Mouse (Mus musculus): ENCODE data around the gene Snapc2. TPM values are rescaled to one million over a fixed set of nuclear protein-coding genes. Genes with fewer than 3 reads are reported as not detected.

The Snapc2 gene
- total and polyA plus RNA-seq, 3 experiments = 22.4 to 30.8 (median 30.0) TPM

- Histone ChIP-seq H3K9ac (ENCODE audit: insufficient read depth, low read depth) (no peak within 1 kb of the TSS), H3K4me3 (replicated peaks in 1 of 3; ENCODE audit: low read depth in 2 of 3, low read length in 2 of 3, poor library complexity in 1 of 3) (no peak within 1 kb of the TSS), H3K4me1 (ENCODE audit: control insufficient read depth in 1 of 2, insufficient read depth in 2 of 2) (peaks cover 0 to 4% of the 10 kb centered on the region in 2 experiments; a peak in 1 of 4 replicates), H3K4me2 (ENCODE audit: insufficient read depth, low read depth, poor library complexity, severe bottlenecking) (no peak within 1 kb of the TSS), H3K79me2 (replicated peaks; ENCODE audit: control insufficient read depth, extremely low read depth, insufficient read depth, poor library complexity, severe bottlenecking) (no peaks in the 10 kb centered on the region), H3K9me3 (replicated peaks; ENCODE audit: low read length) (no peaks in the 10 kb centered on the region), H3K27me3 (replicated peaks) (peaks cover 16% of the 10 kb centered on the region), H3K27ac (ENCODE audit: insufficient read depth, low read depth) (no peak within 1 kb of the TSS), H3K36me3 (replicated peaks in 1 of 2; ENCODE audit: control insufficient read depth in 1 of 2, insufficient read depth in 1 of 2, low read length in 1 of 2) (no peaks in the 10 kb centered on the region)
- DNase-seq (ENCODE audit: extremely low read depth) = no peak
- dilution Hi-C loops (cut with MboI; ENCODE audit: extremely low pct_ligation_motif_present, extremely low pct_unique_long_range_greater_than_20kb, low sequenced_read_pairs) (no loop called here), in situ Hi-C loops (cut with MboI; ENCODE audit: low pct_ligation_motif_present, low pct_unique_long_range_greater_than_20kb, low sequenced_read_pairs) (no loop called here)
- TF ChIP-seq UBTF (IDR thresholded peaks at IDR 0.05; ENCODE audit: low read depth, low read length) = no peak
- TF ChIP-seq JUND (conservative IDR thresholded peaks at IDR 0.05; ENCODE audit: low read depth, low read length) = no peak
- TF ChIP-seq BHLHE40 (IDR thresholded peaks at IDR 0.05; ENCODE audit: low read depth, low read length) = no peak
- no peak for TF ChIP-seq JUN (IDR thresholded peaks at IDR 0.05; ENCODE audit: insufficient read depth, low read depth, low read length)
- TF ChIP-seq CHD1 (IDR thresholded peaks at IDR 0.05; ENCODE audit: low read depth, low read length) = no peak
- no peak for TF ChIP-seq POLR2AphosphoS2 (IDR thresholded peaks at IDR 0.05; ENCODE audit: low read depth, low read length)
- no peak for TF ChIP-seq ETS1 (conservative IDR thresholded peaks at IDR 0.05; ENCODE audit: low read depth, low read length)
- no peak for TF ChIP-seq IRF4 (IDR thresholded peaks at IDR 0.05; ENCODE audit: low read depth, low read length)
- TF ChIP-seq PAX5 (IDR thresholded peaks at IDR 0.05; ENCODE audit: low read length) = no peak
- TF ChIP-seq NRF1 (IDR thresholded peaks at IDR 0.05; ENCODE audit: low read depth, low read length) = no peak
- no peak for TF ChIP-seq USF1 (IDR thresholded peaks at IDR 0.05; ENCODE audit: low read depth, low read length)
- TF ChIP-seq TBP (conservative IDR thresholded peaks at IDR 0.05; ENCODE audit: low read depth, low read length) = no peak
- TF ChIP-seq ZNF384 (IDR thresholded peaks at IDR 0.05; ENCODE audit: low read depth, low read length) = no peak
- TF ChIP-seq USF2 (conservative IDR thresholded peaks at IDR 0.05; ENCODE audit: low read depth, low read length) = no peak
- no peak for TF ChIP-seq MEF2A (IDR thresholded peaks at IDR 0.05; ENCODE audit: borderline replicate concordance, low read depth, low read length)
- TF ChIP-seq CHD2 (IDR thresholded peaks at IDR 0.05; ENCODE audit: low read length) = no peak
- no peak for TF ChIP-seq RAD21 (IDR thresholded peaks at IDR 0.05; ENCODE audit: low read depth, low read length)
- TF ChIP-seq MAFK (IDR thresholded peaks at IDR 0.05; ENCODE audit: insufficient replicate concordance, low read length) = no peak
- no peak for TF ChIP-seq SIN3A (IDR thresholded peaks at IDR 0.05; ENCODE audit: low read length)
Measured at GRCm38 (mm10) chr8:4226739-4227347, 26.0 kb upstream of the Snapc2 start, which contains the start of gene Lrrc8e. TSS of gene Lrrc8e (plus strand) at chr8:4226827.

GRCm38 (mm10) chr8:4227919-4228318 lies 25.0 kb upstream of the Snapc2 start:
- Histone ChIP-seq H3K9me3 (replicated peaks; ENCODE audit: low read length) (no peaks in the 10 kb centered on the region), H3K79me2 (replicated peaks; ENCODE audit: control insufficient read depth, extremely low read depth, insufficient read depth, poor library complexity, severe bottlenecking) (no peaks in the 10 kb centered on the region), H3K9ac (ENCODE audit: insufficient read depth, low read depth) (no peak overlapping the region), H3K4me3 (replicated peaks in 1 of 3; ENCODE audit: low read depth in 2 of 3, low read length in 2 of 3, poor library complexity in 1 of 3) (no peak overlapping the region), H3K27ac (ENCODE audit: insufficient read depth, low read depth) (no peak overlapping the region), H3K4me1 (ENCODE audit: control insufficient read depth in 1 of 2, insufficient read depth in 2 of 2) (peaks cover 0 to 4% of the 10 kb centered on the region in 2 experiments; a peak in 1 of 4 replicates), H3K27me3 (replicated peaks) (peaks cover 18% of the 10 kb centered on the region), H3K4me2 (ENCODE audit: insufficient read depth, low read depth, poor library complexity, severe bottlenecking) (no peak overlapping the region), H3K36me3 (replicated peaks in 1 of 2; ENCODE audit: control insufficient read depth in 1 of 2, insufficient read depth in 1 of 2, low read length in 1 of 2) (no peaks in the 10 kb centered on the region)
- no peak for DNase-seq (ENCODE audit: extremely low read depth)
- no peak for TF ChIP-seq ZNF384 (IDR thresholded peaks at IDR 0.05; ENCODE audit: low read depth, low read length)
- no peak for TF ChIP-seq E2F4 (IDR thresholded peaks at IDR 0.05; ENCODE audit: insufficient replicate concordance, low read depth, low read length)
- no peak for TF ChIP-seq TCF12 (IDR thresholded peaks at IDR 0.05; ENCODE audit: low read depth, low read length)
- no peak for TF ChIP-seq SIN3A (IDR thresholded peaks at IDR 0.05; ENCODE audit: low read length)
- TF ChIP-seq USF1 (IDR thresholded peaks at IDR 0.05; ENCODE audit: low read depth, low read length) = no peak
- no peak for TF ChIP-seq GABPA (IDR thresholded peaks at IDR 0.05; ENCODE audit: insufficient replicate concordance, low read depth, low read length)
- TF ChIP-seq POLR2A (IDR thresholded peaks at IDR 0.05; ENCODE audit: low read depth, low read length) = no peak
- no peak for TF ChIP-seq TBP (conservative IDR thresholded peaks at IDR 0.05; ENCODE audit: low read depth, low read length)
- no peak for TF ChIP-seq MAZ (IDR thresholded peaks at IDR 0.05; ENCODE audit: low read depth, low read length)
- TF ChIP-seq CHD2 (IDR thresholded peaks at IDR 0.05; ENCODE audit: low read length) = no peak
- dilution Hi-C loops (cut with MboI; ENCODE audit: extremely low pct_ligation_motif_present, extremely low pct_unique_long_range_greater_than_20kb, low sequenced_read_pairs) = no loop called here
- in situ Hi-C loops (cut with MboI; ENCODE audit: low pct_ligation_motif_present, low pct_unique_long_range_greater_than_20kb, low sequenced_read_pairs) = no loop called here

Measured in CH12.LX (cell line).